In the genomic region with DNA sequence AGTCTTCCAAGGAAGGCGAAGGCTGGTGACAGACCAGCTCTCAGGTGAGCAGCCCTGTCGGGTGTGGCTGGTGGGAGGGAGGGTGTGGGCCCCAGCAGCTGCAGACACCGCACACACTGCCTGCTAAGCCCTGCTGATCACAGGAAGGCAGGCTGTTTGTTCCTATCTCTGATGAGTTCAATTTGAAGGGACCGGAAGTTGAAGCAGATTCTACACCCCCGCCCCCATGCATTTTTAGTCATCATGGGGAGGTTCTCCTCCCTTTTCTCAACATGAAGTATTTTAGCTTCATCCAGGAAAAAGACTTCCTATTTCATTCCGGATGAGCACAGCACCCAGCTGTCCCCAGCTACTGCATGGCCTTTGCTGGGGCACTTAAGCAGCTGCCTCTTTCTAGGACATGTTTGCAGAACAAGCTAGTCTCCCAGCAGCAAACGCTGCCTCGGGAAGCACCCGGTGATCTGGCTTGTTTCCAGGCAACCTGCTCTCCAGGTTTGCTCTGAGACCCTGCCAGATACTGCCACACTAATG, we compare ENCODE assay signal across 9 mouse cellular contexts. TPM values are rescaled to one million over a fixed set of nuclear protein-coding genes. Genes with fewer than 3 reads are reported as not detected.
A peak's percentile ranks its signal among the peaks of the same experiment; 100 is the strongest.
DNase-seq lines count a peak whose midpoint lies in the region; ATAC-seq and TF ChIP-seq lines count a peak whose summit lies in the region.
"Had no signal": no experiment of that assay in that cellular context is flagged by ENCODE, and none has a peak within 500 bp of the region (broad histone marks: within the 10 kb centered on the region; RNA-seq: fewer than 3 reads in every experiment).

No protein-coding gene starts in this region.

- H3K4me1 ChIP-seq in liver, embryonic 14.5 days (replicated peaks; ENCODE audit: control insufficient read depth in 2 of 2, insufficient read depth in 2 of 2, low read length in 1 of 2), result peaks cover 0 to 2% of the 10 kb centered on the region in 2 experiments; a peak in 2 of 4 replicates
- H3K4me1 ChIP-seq in liver, postnatal 0 days (ENCODE audit: insufficient read depth), result no peaks in the 10 kb centered on the region
- H3K4me1 ChIP-seq in intestine, embryonic 16.5 days (ENCODE audit: control insufficient read depth, insufficient read depth, low read length), result no peaks in the 10 kb centered on the region
- H3K4me1 ChIP-seq: limb, embryonic 15.5 days had no signal

- no peak overlapping the region for H3K4me2 ChIP-seq in liver, embryonic 14.5 days (ENCODE audit: low read depth)
- H3K4me2 ChIP-seq in liver, postnatal 0 days (ENCODE audit: low read depth, low read length), result no peak overlapping the region
- no peak overlapping the region for H3K4me2 ChIP-seq in intestine, embryonic 16.5 days (ENCODE audit: low read depth, low read length)
- H3K4me2 ChIP-seq: limb, embryonic 15.5 days had no signal

- no peak for TF ChIP-seq EP300 in liver, embryonic 14.5 days (IDR thresholded peaks at IDR 0.05; ENCODE audit: low read depth)
- no peak for TF ChIP-seq EP300 in liver, postnatal 0 days (IDR thresholded peaks at IDR 0.05; ENCODE audit: low read depth)

- no peak overlapping the region for H3K27ac ChIP-seq in liver, embryonic 14.5 days
- no peak overlapping the region for H3K27ac ChIP-seq in liver, postnatal 0 days (ENCODE audit: low read depth)
- 0 out of 2 replicates have a peak overlapping the region, but pooled peaks have one; percentile 35 for H3K27ac ChIP-seq in intestine, embryonic 16.5 days (ENCODE audit: low read length)
- H3K27ac ChIP-seq: limb, embryonic 15.5 days had no signal

- H3K9ac ChIP-seq in liver, embryonic 14.5 days (replicated peaks), result no peak overlapping the region
- no peak overlapping the region for H3K9ac ChIP-seq in liver, postnatal 0 days (replicated peaks)
- H3K9ac ChIP-seq in intestine, embryonic 16.5 days (ENCODE audit: low read depth, low read length), result no peak overlapping the region
- H3K9ac ChIP-seq: limb, embryonic 15.5 days had no signal

- 51% methylated on average over 9 of the region's 9 CpGs for WGBS in liver, embryonic 14.5 days (ENCODE audit: insufficient replicate concordance)
- 48% methylated on average over 9 of the region's 9 CpGs for WGBS in liver, postnatal 0 days (ENCODE audit: insufficient replicate concordance)
- WGBS in intestine, embryonic 16.5 days, result 40% methylated on average over 9 of the region's 9 CpGs

- no peak for TF ChIP-seq CTCF in liver, embryonic 14.5 days (IDR thresholded peaks at IDR 0.05; ENCODE audit: low read depth)
- TF ChIP-seq CTCF in liver, postnatal 0 days (IDR thresholded peaks at IDR 0.05; ENCODE audit: low read depth), result no peak

- DNase-seq in liver, embryonic 14.5 days (ENCODE audit: low read depth in 3 of 3, low spot score in 3 of 3), result no peak
- DNase-seq in liver, postnatal 0 days, result no peak
- peak; percentile 23 for DNase-seq in cerebellum, adult 8-10 months
- peak; percentile 38 for DNase-seq in right cerebral cortex, postnatal 25 days
- DNase-seq in adrenal gland, postnatal 4 days (ENCODE audit: low spot score in 2 of 2), result no peak
- DNase-seq in embryo, embryonic 10.5 days (ENCODE audit: low spot score), result no peak
- DNase-seq in natural killer cell, adult 2 months (ENCODE audit: low spot score in 2 of 2), result no peak

- peaks cover 2% of the 10 kb centered on the region for H3K36me3 ChIP-seq in liver, embryonic 14.5 days (replicated peaks; ENCODE audit: control insufficient read depth, insufficient read depth, low read depth)
- no peaks in the 10 kb centered on the region for H3K36me3 ChIP-seq in liver, postnatal 0 days (replicated peaks; ENCODE audit: insufficient read depth, low read length)
- no peaks in the 10 kb centered on the region for H3K36me3 ChIP-seq in intestine, embryonic 16.5 days (ENCODE audit: control insufficient read depth, insufficient read depth, low read length)

- H3K9me3 ChIP-seq in liver, embryonic 14.5 days (ENCODE audit: control insufficient read depth, low read length), result no peaks in the 10 kb centered on the region
- no peaks in the 10 kb centered on the region for H3K9me3 ChIP-seq in liver, postnatal 0 days (ENCODE audit: low read length)
- H3K9me3 ChIP-seq in intestine, embryonic 16.5 days (ENCODE audit: control insufficient read depth, low read length), result no peaks in the 10 kb centered on the region
- H3K9me3 ChIP-seq: limb, embryonic 15.5 days had no signal

- H3K4me3 ChIP-seq in liver, embryonic 14.5 days (ENCODE audit: insufficient read depth in 1 of 2, low read depth in 2 of 2, low read length in 2 of 2), result no peak overlapping the region
- no peak overlapping the region for H3K4me3 ChIP-seq in liver, postnatal 0 days (ENCODE audit: low read depth, low read length)
- H3K4me3 ChIP-seq in intestine, embryonic 16.5 days (ENCODE audit: low read length), result no peak overlapping the region
- H3K4me3 ChIP-seq: limb, embryonic 15.5 days had no signal

- H3K27me3 ChIP-seq in liver, embryonic 14.5 days (ENCODE audit: control insufficient read depth, insufficient read depth, low read length), result no peaks in the 10 kb centered on the region
- H3K27me3 ChIP-seq in liver, postnatal 0 days (ENCODE audit: insufficient read depth, low read length), result no peaks in the 10 kb centered on the region
- H3K27me3 ChIP-seq in intestine, embryonic 16.5 days (replicated peaks; ENCODE audit: control insufficient read depth, insufficient read depth, low read length), result no peaks in the 10 kb centered on the region
- H3K27me3 ChIP-seq: limb, embryonic 15.5 days had no signal

- ATAC-seq in liver, embryonic 14.5 days (ENCODE audit: insufficient read depth), result peak; percentile 21; the same call in 1 of the 2 replicates
- ATAC-seq in liver, postnatal 0 days, result no peak; the same call in 1 of the 2 replicates
- ATAC-seq in intestine, embryonic 16.5 days, result peak; percentile 91

RNA-seq across cellular contexts. Expression of gene Nme9, which starts 28.0 kb away (rescaled TPM):
- 0.03 and 0.11 TPM in 2 replicates for polyA plus RNA-seq in liver, embryonic 14.5 days (2012; rRNA removed)
- not detected in 2 replicates for polyA plus RNA-seq in liver, embryonic 14.5 days (2014; fragmentation: Nextera tagmentation; extraction: Ambion mirVana)
- polyA plus RNA-seq in liver, postnatal 0 days (2015; fragmentation: Nextera tagmentation; extraction: Ambion mirVana), result not detected in 2 replicates
- 0.73 and 0.76 TPM in 2 replicates for polyA plus RNA-seq in intestine, embryonic 16.5 days (2015; fragmentation: Nextera tagmentation; extraction: Ambion mirVana)
- total RNA-seq in adrenal gland, postnatal 4 days (2021), result not detected
- polyA plus RNA-seq: limb, embryonic 15.5 days had no signal

RNA-seq across cellular contexts. Expression of gene Mras, which starts 42.1 kb away (rescaled TPM):
- polyA plus RNA-seq in liver, embryonic 14.5 days (2012; rRNA removed), result 2.0 and 2.7 TPM in 2 replicates
- polyA plus RNA-seq in liver, embryonic 14.5 days (2014; fragmentation: Nextera tagmentation; extraction: Ambion mirVana), result 3.5 TPM in 2 replicates
- polyA plus RNA-seq in liver, postnatal 0 days (2015; fragmentation: Nextera tagmentation; extraction: Ambion mirVana), result 1.0 and 1.5 TPM in 2 replicates
- 6.8 and 6.9 TPM in 2 replicates for polyA plus RNA-seq in intestine, embryonic 16.5 days (2015; fragmentation: Nextera tagmentation; extraction: Ambion mirVana)
- total RNA-seq in adrenal gland, postnatal 4 days (2021), result 10 to 100 TPM; 42.8 to 55.3 TPM

Comparison
In these comparisons a context has a peak if more than half of its experiments do, and no peak if none do; other contexts are left out.
1. DNase-seq: peak in cerebellum, adult 8-10 months (single experiment) and right cerebral cortex, postnatal 25 days (single experiment); none in liver, embryonic 14.5 days (0 of 3), liver, postnatal 0 days (single experiment), adrenal gland, postnatal 4 days (0 of 2), embryo, embryonic 10.5 days (single experiment) and natural killer cell, adult 2 months (0 of 2).